15 mouse cellular contexts compared by ENCODE assay signal in the genomic region with DNA sequence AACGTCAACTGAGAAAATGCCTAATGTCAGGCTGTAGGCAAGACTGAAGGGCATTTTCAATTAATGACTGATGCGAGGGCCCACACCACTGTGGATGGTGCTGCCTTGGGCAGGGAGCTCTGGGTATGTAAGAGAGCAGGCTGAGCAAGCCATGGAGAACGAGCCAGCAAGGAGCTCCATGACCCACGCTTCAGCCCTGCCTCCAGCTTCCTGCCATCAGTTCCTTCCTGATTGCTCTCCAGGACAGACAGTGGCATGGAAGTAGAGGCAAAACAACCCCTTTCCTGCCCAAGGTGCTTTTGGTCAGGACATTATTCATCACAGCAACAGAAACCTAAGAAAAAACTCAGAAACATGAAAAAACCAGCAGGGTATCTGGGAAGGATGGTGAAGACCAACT. TPM values are rescaled to one million over a fixed set of nuclear protein-coding genes. Genes with fewer than 3 reads are reported as not detected.
DNase-seq lines count a peak whose midpoint lies in the region; ATAC-seq and TF ChIP-seq lines count a peak whose summit lies in the region.
"Had no signal": no experiment of that assay in that cellular context is flagged by ENCODE, and none has a peak within 500 bp of the region (broad histone marks: within the 10 kb centered on the region; RNA-seq: fewer than 3 reads in every experiment).

No protein-coding gene starts in this region.

- no peak overlapping the region for H3K9ac ChIP-seq in heart, postnatal 0 days (replicated peaks; ENCODE audit: low read depth, low read length)
- H3K9ac ChIP-seq in stomach, embryonic 15.5 days = no peak overlapping the region
- H3K9ac ChIP-seq in stomach, postnatal 0 days (ENCODE audit: low read length) = no peak overlapping the region
- no peak overlapping the region for H3K9ac ChIP-seq in kidney, postnatal 0 days (ENCODE audit: low read depth, low read length)
- no peak overlapping the region for H3K9ac ChIP-seq in stomach, embryonic 16.5 days (ENCODE audit: low read length)
- H3K9ac ChIP-seq: forebrain, embryonic 13.5 days; hindbrain, embryonic 14.5 days; neural tube, embryonic 12.5 days had no signal

- H3K4me1 ChIP-seq in heart, postnatal 0 days (ENCODE audit: control insufficient read depth, insufficient read depth) = peaks cover 13% of the 10 kb centered on the region
- no peaks in the 10 kb centered on the region for H3K4me1 ChIP-seq in stomach, embryonic 15.5 days
- H3K4me1 ChIP-seq in stomach, postnatal 0 days (replicated peaks; ENCODE audit: control insufficient read depth, insufficient read depth) = no peaks in the 10 kb centered on the region
- H3K4me1 ChIP-seq in kidney, postnatal 0 days (replicated peaks; ENCODE audit: insufficient read depth, low read length) = 0 out of 2 replicates have a peak, but pooled peaks cover 4% of the 10 kb centered on the region
- no peaks in the 10 kb centered on the region for H3K4me1 ChIP-seq in stomach, embryonic 16.5 days (ENCODE audit: control insufficient read depth, insufficient read depth, low read length)
- H3K4me1 ChIP-seq: forebrain, embryonic 13.5 days; neural tube, embryonic 12.5 days had no signal

- no peak overlapping the region for H3K4me2 ChIP-seq in heart, postnatal 0 days (ENCODE audit: low read depth, low read length)
- no peak overlapping the region for H3K4me2 ChIP-seq in stomach, embryonic 15.5 days
- no peak overlapping the region for H3K4me2 ChIP-seq in stomach, postnatal 0 days (replicated peaks; ENCODE audit: low read depth)
- H3K4me2 ChIP-seq in kidney, postnatal 0 days (ENCODE audit: low read length) = no peak overlapping the region
- H3K4me2 ChIP-seq in stomach, embryonic 16.5 days (ENCODE audit: low read depth, low read length) = no peak overlapping the region
- H3K4me2 ChIP-seq: forebrain, embryonic 13.5 days; hindbrain, embryonic 14.5 days; neural tube, embryonic 12.5 days had no signal

- TF ChIP-seq EP300 in heart, postnatal 0 days (IDR thresholded peaks at IDR 0.05; ENCODE audit: low read depth) = no peak
- no peak for TF ChIP-seq EP300 in stomach, postnatal 0 days (optimal IDR thresholded peaks at IDR 0.05)

- no peak for DNase-seq in heart, postnatal 0 days (ENCODE audit: low spot score)
- no peak for DNase-seq in heart, postnatal 4 days
- no peak for DNase-seq in stomach, postnatal 0 days (ENCODE audit: low spot score)
- no peak for DNase-seq in kidney, postnatal 0 days (ENCODE audit: low spot score)
- DNase-seq in spleen, adult 12 weeks (ENCODE audit: low spot score) = no peak
- DNase-seq in layer of hippocampus, adult 9-10 months (ENCODE audit: low spot score) = no peak
- DNase-seq: cerebellum, adult 11 months; gastrocnemius, postnatal 14 days; midbrain, embryonic 14.5 days; right cerebral cortex, adult 18-20 months had no signal

- H3K27me3 ChIP-seq in heart, postnatal 0 days (ENCODE audit: control insufficient read depth, insufficient read depth, low read length) = no peaks in the 10 kb centered on the region
- H3K27me3 ChIP-seq in stomach, embryonic 15.5 days (replicated peaks) = no peaks in the 10 kb centered on the region
- H3K27me3 ChIP-seq in stomach, postnatal 0 days (ENCODE audit: control insufficient read depth, insufficient read depth, low read length) = no peaks in the 10 kb centered on the region
- no peaks in the 10 kb centered on the region for H3K27me3 ChIP-seq in kidney, postnatal 0 days (ENCODE audit: insufficient read depth, low read length)
- H3K27me3 ChIP-seq in stomach, embryonic 16.5 days (ENCODE audit: control insufficient read depth, insufficient read depth, low read length) = no peaks in the 10 kb centered on the region
- H3K27me3 ChIP-seq: forebrain, embryonic 13.5 days; neural tube, embryonic 12.5 days had no signal

- WGBS in heart, postnatal 0 days = 82% methylated on average over 4 of the region's 4 CpGs
- WGBS in stomach, embryonic 15.5 days = 81% methylated on average over 4 of the region's 4 CpGs
- WGBS in stomach, postnatal 0 days = 79% methylated on average over 4 of the region's 4 CpGs
- 80% methylated on average over 4 of the region's 4 CpGs for WGBS in kidney, postnatal 0 days
- 82% methylated on average over 4 of the region's 4 CpGs for WGBS in stomach, embryonic 16.5 days

- peaks cover 21% of the 10 kb centered on the region; the same call in 1 of the 2 replicates for H3K36me3 ChIP-seq in heart, postnatal 0 days (replicated peaks; ENCODE audit: control insufficient read depth, insufficient read depth, low read length)
- peaks cover 22% of the 10 kb centered on the region; the same call in 1 of the 2 replicates for H3K36me3 ChIP-seq in stomach, embryonic 15.5 days
- no peaks in the 10 kb centered on the region for H3K36me3 ChIP-seq in stomach, postnatal 0 days (ENCODE audit: control insufficient read depth, insufficient read depth, low read length)
- H3K36me3 ChIP-seq in kidney, postnatal 0 days (ENCODE audit: insufficient read depth, low read length) = peaks cover 11% of the 10 kb centered on the region
- peaks cover 9% of the 10 kb centered on the region for H3K36me3 ChIP-seq in stomach, embryonic 16.5 days (ENCODE audit: control insufficient read depth, insufficient read depth, low read length)

- no peak for ATAC-seq in heart, postnatal 0 days (ENCODE audit: insufficient read depth, low read depth)
- no peak for ATAC-seq in stomach, embryonic 15.5 days (ENCODE audit: insufficient read depth, low FRiP score, low read depth)
- no peak for ATAC-seq in stomach, postnatal 0 days (ENCODE audit: low FRiP score, low TSS enrichment)
- no peak for ATAC-seq in kidney, postnatal 0 days (replicated peaks; ENCODE audit: low FRiP score, low read depth)
- ATAC-seq in stomach, embryonic 16.5 days (ENCODE audit: insufficient read depth, low FRiP score) = no peak
- ATAC-seq: forebrain, embryonic 13.5 days had no signal

- H3K27ac ChIP-seq in heart, postnatal 0 days (ENCODE audit: low read depth) = peak overlapping the region; percentile 68
- 0 out of 2 replicates have a peak overlapping the region, but pooled peaks have one; percentile 6 for H3K27ac ChIP-seq in stomach, embryonic 15.5 days
- H3K27ac ChIP-seq in stomach, postnatal 0 days (replicated peaks) = no peak overlapping the region
- H3K27ac ChIP-seq in kidney, postnatal 0 days = peak overlapping the region; percentile 72
- H3K27ac ChIP-seq in stomach, embryonic 16.5 days (ENCODE audit: low read length) = 0 out of 2 replicates have a peak overlapping the region, but pooled peaks have one; percentile 69
- H3K27ac ChIP-seq: forebrain, embryonic 13.5 days; hindbrain, embryonic 14.5 days; neural tube, embryonic 12.5 days had no signal

- no peaks in the 10 kb centered on the region for H3K9me3 ChIP-seq in heart, postnatal 0 days (replicated peaks; ENCODE audit: control insufficient read depth, low read length)
- H3K9me3 ChIP-seq in stomach, embryonic 15.5 days = no peaks in the 10 kb centered on the region
- no peaks in the 10 kb centered on the region for H3K9me3 ChIP-seq in stomach, postnatal 0 days (ENCODE audit: control insufficient read depth, low read length)
- H3K9me3 ChIP-seq in kidney, postnatal 0 days (replicated peaks; ENCODE audit: low read length) = no peaks in the 10 kb centered on the region
- no peaks in the 10 kb centered on the region for H3K9me3 ChIP-seq in stomach, embryonic 16.5 days (replicated peaks; ENCODE audit: control insufficient read depth, low read length)
- H3K9me3 ChIP-seq: forebrain, embryonic 13.5 days; neural tube, embryonic 12.5 days had no signal

- TF ChIP-seq CTCF in heart, postnatal 0 days (IDR thresholded peaks at IDR 0.05; ENCODE audit: low read depth) = no peak
- TF ChIP-seq CTCF in stomach, postnatal 0 days (IDR thresholded peaks at IDR 0.05; ENCODE audit: low read depth) = no peak
- TF ChIP-seq CTCF in kidney, postnatal 0 days (IDR thresholded peaks at IDR 0.05; ENCODE audit: low read depth) = no peak

- no peak overlapping the region for H3K4me3 ChIP-seq in heart, postnatal 0 days (ENCODE audit: low read depth, low read length)
- H3K4me3 ChIP-seq in stomach, embryonic 15.5 days (replicated peaks) = no peak overlapping the region
- no peak overlapping the region for H3K4me3 ChIP-seq in stomach, postnatal 0 days (ENCODE audit: low read depth, low read length)
- H3K4me3 ChIP-seq in kidney, postnatal 0 days (replicated peaks; ENCODE audit: low read depth, low read length) = no peak overlapping the region
- no peak overlapping the region for H3K4me3 ChIP-seq in stomach, embryonic 16.5 days (replicated peaks; ENCODE audit: low read length)
- H3K4me3 ChIP-seq: forebrain, embryonic 13.5 days; neural tube, embryonic 12.5 days had no signal

RNA-seq across cellular contexts. Expression of a gene that starts 33.4 kb away (rescaled TPM):
- 16.1 and 20.4 TPM in 2 replicates for total RNA-seq in heart, postnatal 0 days (2014; rRNA removed; ENCODE audit: low replicate concordance)
- 85.4 and 86.2 TPM in 2 replicates for polyA plus RNA-seq in heart, postnatal 0 days (2015; fragmentation: Nextera tagmentation; extraction: Ambion mirVana)
- total RNA-seq in heart, postnatal 4 days (2021) = 10 to 100 TPM; 54.4 to 60.3 TPM
- polyA plus RNA-seq in stomach, embryonic 15.5 days (2015; fragmentation: Nextera tagmentation; extraction: Ambion mirVana) = 195 and 208 TPM in 2 replicates
- 98.6 and 101 TPM in 2 replicates for polyA plus RNA-seq in stomach, postnatal 0 days (2015; fragmentation: Nextera tagmentation; extraction: Ambion mirVana)
- 180 and 183 TPM in 2 replicates for polyA plus RNA-seq in kidney, postnatal 0 days (2015; fragmentation: Nextera tagmentation; extraction: Ambion mirVana)
- polyA plus RNA-seq in stomach, embryonic 16.5 days (2015; fragmentation: Nextera tagmentation; extraction: Ambion mirVana) = 179 and 197 TPM in 2 replicates

RNA-seq across cellular contexts. Expression of a gene that starts 55.9 kb away (rescaled TPM):
- total RNA-seq in heart, postnatal 0 days (2014; rRNA removed; ENCODE audit: low replicate concordance) = 3.3 and 3.9 TPM in 2 replicates
- polyA plus RNA-seq in heart, postnatal 0 days (2015; fragmentation: Nextera tagmentation; extraction: Ambion mirVana) = 2.5 and 3.5 TPM in 2 replicates
- 1 to 10 TPM; 2.8 to 2.9 TPM for total RNA-seq in heart, postnatal 4 days (2021)
- 12.8 and 13.3 TPM in 2 replicates for polyA plus RNA-seq in stomach, embryonic 15.5 days (2015; fragmentation: Nextera tagmentation; extraction: Ambion mirVana)
- 9.9 and 10.1 TPM in 2 replicates for polyA plus RNA-seq in stomach, postnatal 0 days (2015; fragmentation: Nextera tagmentation; extraction: Ambion mirVana)
- 15.1 and 15.8 TPM in 2 replicates for polyA plus RNA-seq in kidney, postnatal 0 days (2015; fragmentation: Nextera tagmentation; extraction: Ambion mirVana)
- polyA plus RNA-seq in stomach, embryonic 16.5 days (2015; fragmentation: Nextera tagmentation; extraction: Ambion mirVana) = 9.5 and 10.6 TPM in 2 replicates
